Mouse (Mus musculus): Measurements from ENCODE around the gene Gm9837.
A peak's percentile ranks its signal among the peaks of the same experiment; 100 is the strongest.
"Not testable (repeated sequence)": the region's sequence is repeated elsewhere in the genome, so short reads cannot be mapped to it uniquely, and the experiment has no call there.

The Gm9837 gene

GRCm38 (mm10) chr11:53456474-53457371 lies 13.6 kb downstream of the Gm9837 start, which contains the start of the genes Gm10447 and Shroom1:
Gene Gm10447 (minus strand): TSS chr11:53457110.
Gene Shroom1 (plus strand): TSS chr11:53457205.
- DNase-seq (ENCODE audit: low read depth, low spot score): peak; percentile 60

- no peak for DNase-seq (ENCODE audit: low read depth, low spot score)
Measured at GRCm38 (mm10) chr11:53453031-53453430, 17.2 kb downstream of the Gm9837 start.

GRCm38 (mm10) chr11:53452396-53452795 lies 17.9 kb downstream of the Gm9837 start:
- DNase-seq (ENCODE audit: low read depth, low spot score): no peak

GRCm38 (mm10) chr11:53451361-53451760 lies 18.9 kb downstream of the Gm9837 start:
- no peak for DNase-seq (ENCODE audit: low read depth, low spot score)

GRCm38 (mm10) chr11:53450070-53450705 lies 20.1 kb downstream of the Gm9837 start:
- no peak for DNase-seq (ENCODE audit: low read depth, low spot score)

- DNase-seq (ENCODE audit: low read depth, low spot score): no peak
Measured at GRCm38 (mm10) chr11:53448529-53448928, 21.8 kb downstream of the Gm9837 start.

- DNase-seq (ENCODE audit: low read depth, low spot score): no peak
Measured at GRCm38 (mm10) chr11:53447996-53448395, 22.3 kb downstream of the Gm9837 start.

- no peak for DNase-seq (ENCODE audit: low read depth, low spot score)
Measured at GRCm38 (mm10) chr11:53446183-53446582, 24.1 kb downstream of the Gm9837 start.

- no peak for DNase-seq (ENCODE audit: low read depth, low spot score)
Measured at GRCm38 (mm10) chr11:53445562-53445961, 24.7 kb downstream of the Gm9837 start.

- DNase-seq (ENCODE audit: low read depth, low spot score): no peak
Measured at GRCm38 (mm10) chr11:53443861-53444260, 26.4 kb downstream of the Gm9837 start.

- no peak for DNase-seq (ENCODE audit: low read depth, low spot score)
Measured at GRCm38 (mm10) chr11:53441921-53442320, 28.4 kb downstream of the Gm9837 start.

GRCm38 (mm10) chr11:53436338-53436737 lies 33.9 kb downstream of the Gm9837 start:
- no peak for DNase-seq (ENCODE audit: low read depth, low spot score)

- DNase-seq (ENCODE audit: low read depth, low spot score): no peak
Measured at GRCm38 (mm10) chr11:53435504-53435903, 34.8 kb downstream of the Gm9837 start.

GRCm38 (mm10) chr11:53433057-53433456 lies 37.2 kb downstream of the Gm9837 start:
- no peak for DNase-seq (ENCODE audit: low read depth, low spot score)

- no peak for DNase-seq (ENCODE audit: low read depth, low spot score)
Measured at GRCm38 (mm10) chr11:53431347-53432056, 38.8 kb downstream of the Gm9837 start.

GRCm38 (mm10) chr11:53430670-53431346 lies 39.5 kb downstream of the Gm9837 start, which contains the start of the genes Uqcrq and Gdf9:
Gene Uqcrq (minus strand): TSS chr11:53430831.
Gene Gdf9 (plus strand): TSS chr11:53431023.
- peak; percentile 99 for DNase-seq (ENCODE audit: low read depth, low spot score)

GRCm38 (mm10) chr11:53430300-53430669 lies 40.0 kb downstream of the Gm9837 start:
- DNase-seq (ENCODE audit: low read depth, low spot score): no peak

- no peak for DNase-seq (ENCODE audit: low read depth, low spot score)
Measured at GRCm38 (mm10) chr11:53429182-53429581, 41.1 kb downstream of the Gm9837 start.

- DNase-seq (ENCODE audit: low read depth, low spot score): no peak
Measured at GRCm38 (mm10) chr11:53428716-53429057, 41.6 kb downstream of the Gm9837 start.

GRCm38 (mm10) chr11:53427993-53428715 lies 42.1 kb downstream of the Gm9837 start:
- DNase-seq (ENCODE audit: low read depth, low spot score): no peak

GRCm38 (mm10) chr11:53426914-53427313 lies 43.4 kb downstream of the Gm9837 start:
- not testable (repeated sequence) for DNase-seq (ENCODE audit: low read depth, low spot score)
